Mouse (Mus musculus) adrenal gland, adult 2 months (tissue): Measurements from ENCODE around the gene Exoc6. TPM values are rescaled to one million over a fixed set of nuclear protein-coding genes. Genes with fewer than 3 reads are reported as not detected.
A peak's percentile ranks its signal among the peaks of the same experiment; 100 is the strongest.

Experiments used
- DNase-seq: peaks from one replicate; pipeline ENCODE4 v3.0.0; 2021
- polyA plus RNA-seq: library from polyadenylated mRNA; depleted of rRNA; stranded (reverse); fragments of >200 nt; gene quantifications from 2 replicates; pipeline ENCODE4 v1.2.3, GENCODE M21; 2012
- total RNA-seq, 2 experiments: library from RNA; stranded (reverse); gene quantifications; 2 replicates each; pipeline ENCODE4 v1.2.3; 2021

The Exoc6 gene
- total and polyA plus RNA-seq, 3 experiments = 3.7 to 20.9 (median 20.5) TPM

GRCm38 (mm10) chr19:37574802-37575201 is 24.6 kb downstream of the Exoc6 start:
- DNase-seq = peak; percentile 26

GRCm38 (mm10) chr19:37579607-37580006 is 29.4 kb downstream of the Exoc6 start:
- DNase-seq = no peak

DNA sequence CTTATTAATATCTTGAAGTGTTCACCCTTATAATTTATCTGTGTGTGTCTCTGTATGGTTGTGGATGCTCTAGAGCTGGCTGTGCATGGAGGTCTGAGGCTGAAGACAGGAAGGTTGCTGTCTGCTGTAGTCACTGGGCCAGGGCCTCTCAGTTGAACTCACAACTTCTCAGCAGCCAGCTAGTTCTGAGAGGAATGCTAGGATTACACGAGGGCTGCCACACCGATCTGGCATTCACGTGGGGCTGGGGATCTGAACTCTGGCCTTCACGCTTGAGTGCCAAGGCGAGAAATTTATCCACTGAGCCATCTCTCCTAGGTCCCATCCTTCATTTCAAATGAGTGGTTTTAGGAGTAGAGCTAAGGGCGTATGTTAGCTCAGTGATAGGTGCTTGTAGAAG is 30.2 kb downstream of the Exoc6 start:
- DNase-seq = no peak

DNA sequence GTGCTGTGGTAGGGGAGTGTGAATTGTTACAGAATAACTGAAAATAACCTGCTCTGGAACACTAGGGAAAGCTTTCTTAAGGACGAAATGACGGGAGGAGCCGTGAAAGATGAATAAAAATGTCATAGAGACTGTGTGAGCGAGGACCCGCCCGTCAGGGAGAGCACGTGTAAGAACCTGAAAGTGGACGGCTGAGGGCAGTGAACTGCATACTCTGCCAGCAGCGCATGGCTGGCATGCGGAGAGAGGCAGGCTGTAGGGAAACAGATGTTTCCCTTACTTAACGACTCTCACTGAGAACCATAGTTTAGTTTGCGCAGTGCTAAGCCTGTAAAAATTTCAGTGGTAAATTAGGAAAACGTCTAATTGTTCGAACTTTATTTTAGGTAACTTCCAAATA is 35.0 kb downstream of the Exoc6 start:
- DNase-seq = no peak

DNA sequence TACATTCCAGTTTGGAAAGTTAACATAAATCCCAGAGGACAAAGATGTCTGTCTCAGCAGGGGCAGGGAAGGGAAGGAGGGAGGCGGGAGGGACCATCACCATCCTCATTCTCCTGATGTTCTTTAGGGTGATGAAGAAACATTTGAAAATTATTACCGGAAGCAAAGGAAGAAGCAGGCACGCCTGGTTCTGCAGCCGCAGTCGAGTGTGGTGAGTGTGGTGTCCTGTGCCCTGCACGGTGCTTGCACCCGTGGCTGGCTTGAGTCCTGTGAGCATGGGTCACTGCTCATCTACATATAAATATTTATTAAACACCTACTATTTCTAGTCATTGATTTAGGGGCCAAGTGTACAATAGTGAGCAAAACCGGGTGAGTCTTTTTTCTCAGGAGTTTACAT is 35.5 kb downstream of the Exoc6 start:
- no peak for DNase-seq

GRCm38 (mm10) chr19:37590544-37590943 is 40.3 kb downstream of the Exoc6 start:
- DNase-seq = no peak

GRCm38 (mm10) chr19:37601968-37602848 is 52.0 kb downstream of the Exoc6 start:
- DNase-seq = no peak

- DNase-seq = no peak
These were observed 59.8 kb downstream of the Exoc6 start for GRCm38 (mm10) chr19:37609991-37610390.

DNA sequence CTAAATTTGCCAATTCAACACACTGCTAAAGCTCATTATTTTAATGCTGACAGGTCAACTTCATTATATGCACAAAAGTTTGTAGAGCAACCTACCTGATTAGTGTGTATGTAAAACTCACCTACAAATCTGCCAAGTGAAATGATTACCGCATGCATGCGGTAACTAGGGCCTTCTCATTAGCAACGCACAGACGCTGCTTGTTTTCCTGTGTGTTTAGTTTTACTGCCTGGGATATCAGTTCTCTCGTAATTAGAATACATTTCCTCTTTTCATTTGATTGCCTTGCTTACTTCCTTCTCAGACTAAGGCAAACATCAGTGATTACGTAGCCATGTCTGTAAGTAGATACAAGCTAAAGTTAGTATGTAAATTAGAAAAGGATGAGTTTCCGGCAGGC is 62.7 kb downstream of the Exoc6 start:
- DNase-seq = no peak

GRCm38 (mm10) chr19:37615039-37615630 is 64.9 kb downstream of the Exoc6 start:
- DNase-seq = no peak

- DNase-seq = no peak
These were observed 97.8 kb downstream of the Exoc6 start for GRCm38 (mm10) chr19:37647994-37648393.

DNA sequence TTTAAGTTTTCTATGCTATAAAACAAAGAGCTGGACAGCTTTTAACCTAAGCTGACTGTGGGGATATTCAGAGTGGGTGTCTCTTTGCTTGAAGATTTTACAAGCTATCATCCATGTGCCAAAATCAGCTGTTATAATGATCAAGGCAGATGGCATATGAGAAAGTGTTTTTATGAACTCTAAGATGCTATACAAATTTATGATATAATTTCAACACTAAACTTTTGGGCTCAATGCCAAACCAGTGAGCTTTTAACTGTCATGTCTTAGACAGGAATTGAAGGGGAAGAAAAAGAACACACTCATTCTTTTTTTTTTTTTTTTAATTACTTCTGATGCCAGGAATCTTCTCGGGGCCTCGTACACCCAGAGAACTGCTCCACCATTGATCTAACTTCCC is 100.3 kb downstream of the Exoc6 start:
- DNase-seq = no peak

- DNase-seq = no peak
These were observed 103.8 kb downstream of the Exoc6 start for GRCm38 (mm10) chr19:37654012-37654411.

DNA sequence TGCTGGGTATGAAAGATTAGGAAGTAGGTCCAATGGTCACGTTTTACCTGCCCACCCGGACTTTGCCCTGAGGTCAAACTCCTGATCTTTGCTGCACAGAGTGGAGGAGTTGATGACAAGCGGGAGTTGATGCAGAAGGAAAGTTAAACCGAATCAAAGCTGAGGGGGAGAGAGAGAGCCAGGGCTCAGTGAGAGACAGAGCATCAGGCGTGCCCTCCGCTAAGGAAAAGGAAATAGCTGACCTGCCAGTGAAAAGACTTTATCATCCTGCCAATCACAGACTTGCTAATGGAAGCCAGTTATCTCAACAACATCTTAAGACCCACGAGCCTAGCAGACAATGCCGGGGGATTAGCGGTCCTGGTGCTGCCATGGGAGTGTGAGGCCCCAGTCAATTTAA is 106.2 kb downstream of the Exoc6 start:
- no peak for DNase-seq

DNA sequence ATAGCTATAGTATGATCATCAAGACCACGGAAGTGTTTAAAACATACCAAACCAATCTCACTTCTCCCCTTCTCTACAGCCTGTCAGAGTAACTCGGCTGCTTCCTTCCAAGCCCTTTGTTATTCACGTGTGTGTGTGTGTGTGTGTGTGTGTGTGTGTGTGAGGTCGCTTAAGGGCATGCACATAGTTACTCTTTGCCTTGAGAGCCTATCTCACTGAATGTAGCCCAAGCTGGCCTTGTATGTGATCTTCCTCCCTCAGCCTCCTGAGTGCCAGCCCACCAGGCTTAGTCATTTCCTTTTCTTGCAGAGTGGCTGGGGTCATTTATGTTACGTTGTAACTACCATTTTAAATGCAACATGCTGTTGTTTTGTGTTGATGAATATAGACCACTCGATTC is 115.0 kb downstream of the Exoc6 start:
- no peak for DNase-seq

- DNase-seq = no peak
These were observed 117.8 kb downstream of the Exoc6 start for GRCm38 (mm10) chr19:37667855-37668594.

DNA sequence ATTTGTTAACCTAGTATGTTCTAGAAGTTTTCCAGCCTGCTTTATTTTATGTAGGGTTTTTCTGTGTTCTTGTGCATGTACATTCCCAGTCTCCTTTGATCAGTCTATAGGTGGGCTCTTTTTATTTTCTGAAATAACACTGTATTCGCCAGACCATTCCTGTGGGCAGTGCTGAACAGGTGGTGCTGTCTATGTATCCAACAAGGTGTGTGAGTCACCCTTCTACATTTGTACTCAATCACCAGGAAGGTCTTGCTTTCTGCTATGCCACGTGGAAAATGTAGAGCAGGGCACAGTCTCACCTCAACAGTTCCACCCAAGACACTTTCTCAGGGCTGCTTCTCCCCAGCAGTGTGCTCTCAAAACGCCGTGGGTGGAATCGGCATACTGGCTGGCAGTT is 118.4 kb downstream of the Exoc6 start:
- DNase-seq = no peak

GRCm38 (mm10) chr19:37669486-37669885 is 119.3 kb downstream of the Exoc6 start:
- no peak for DNase-seq

DNA sequence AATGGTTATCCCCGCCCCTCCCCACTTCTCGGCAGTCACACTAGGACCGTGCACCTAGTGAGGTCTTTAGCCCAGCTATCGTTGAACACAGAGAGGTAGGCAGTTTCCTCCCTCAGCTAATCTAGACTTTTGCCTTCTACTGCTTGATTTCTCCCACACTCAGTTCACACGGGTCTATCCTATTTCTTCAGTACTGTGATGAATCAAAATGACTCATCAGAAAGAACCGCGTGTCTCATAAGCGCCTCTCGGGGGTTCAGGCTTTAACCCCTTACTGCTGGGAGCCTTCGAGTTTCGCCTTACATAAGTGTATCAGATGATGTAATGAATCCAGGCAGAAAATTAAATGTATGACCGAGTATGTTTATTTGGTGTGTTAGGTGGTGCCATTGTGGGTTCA is 123.2 kb downstream of the Exoc6 start:
- DNase-seq = no peak

DNA sequence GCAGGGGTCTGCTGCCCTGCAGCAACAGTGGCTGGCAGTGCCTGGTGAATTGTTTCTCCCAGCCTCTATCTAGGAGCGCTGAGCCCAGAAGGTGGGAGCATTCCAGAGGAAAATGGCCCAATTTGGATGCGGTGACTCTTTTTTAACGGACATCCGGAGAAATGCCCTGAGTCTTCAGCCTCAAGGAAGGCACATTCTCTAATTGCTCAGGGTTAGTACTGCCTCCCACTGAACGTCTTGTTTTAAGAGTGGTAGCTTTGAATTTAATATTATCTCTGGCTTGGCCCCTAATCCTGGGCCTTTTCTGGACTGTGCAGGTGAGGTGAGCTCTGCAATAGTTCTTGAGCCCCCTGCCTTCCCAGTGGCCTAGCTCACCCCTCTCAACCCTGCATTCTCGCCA is 135.1 kb downstream of the Exoc6 start, which contains the start of gene Cyp26c1:
Gene Cyp26c1, plus strand, starts transcription at position 301 of the 400 bp plus-strand sequence.
- no peak for DNase-seq

- no peak for DNase-seq
These were observed 136.1 kb downstream of the Exoc6 start for GRCm38 (mm10) chr19:37686347-37686746.

GRCm38 (mm10) chr19:37686941-37687850 is 137.0 kb downstream of the Exoc6 start:
- no peak for DNase-seq
